Mouse (Mus musculus) MEL (cell line): Measurements from ENCODE around the gene Ano5.

Experiments
- BHLHE40 ChIP-seq: IDR thresholded peaks from 2 replicates; pipeline ENCODE4 v1.6.1; 2012; ENCODE audit warnings: low read depth, mild to moderate bottlenecking, inconsistent platforms, low read length, improper control_type of control experiment, borderline replicate concordance
- CHD1 ChIP-seq: IDR thresholded peaks from 2 replicates; pipeline ENCODE4 v1.6.1; 2012; ENCODE audit warnings: low read depth, mild to moderate bottlenecking, inconsistent platforms, low read length, improper control_type of control experiment
- CTCF ChIP-seq, 3 experiments: IDR thresholded peaks in 2 of 3; conservative IDR thresholded peaks in 1 of 3; 2 replicates each; pipeline ENCODE4 v1.5.1; 2011 to 2012; ENCODE audit warnings: low read length in 3 of 3, low read depth in 2 of 3, mild to moderate bottlenecking in 2 of 3, improper control_type of control experiment in 1 of 3, inconsistent platforms in 1 of 3, mixed read lengths in 1 of 3, moderate library complexity in 1 of 3; ENCODE audit not compliant: control insufficient read depth in 1 of 3, insufficient read depth in 1 of 3, poor library complexity in 1 of 3, severe bottlenecking in 1 of 3
- MAX ChIP-seq: IDR thresholded peaks from 2 replicates; pipeline ENCODE4 v1.6.1; 2011; ENCODE audit warnings: low read length, improper control_type of control experiment
- MYC ChIP-seq: IDR thresholded peaks from 2 replicates; pipeline ENCODE4 v1.6.1; 2011; ENCODE audit warnings: low read depth, mild to moderate bottlenecking, low read length, improper control_type of control experiment, moderate library complexity
- POLR2A ChIP-seq, 2 experiments: IDR thresholded peaks; 2 replicates each; pipeline ENCODE4 v1.6.1; 2011 to 2012; ENCODE audit warnings: low read length in 2 of 2, mild to moderate bottlenecking in 2 of 2, control low read depth in 1 of 2, improper control_type of control experiment in 1 of 2, low read depth in 1 of 2, moderate library complexity in 1 of 2; ENCODE audit not compliant: control insufficient read depth in 1 of 2, insufficient read depth in 1 of 2, poor library complexity in 1 of 2
- POLR2AphosphoS2 ChIP-seq: IDR thresholded peaks from 2 replicates; pipeline ENCODE4 v1.6.1; 2011; ENCODE audit warnings: low read length, improper control_type of control experiment
- RAD21 ChIP-seq: IDR thresholded peaks from 2 replicates; pipeline ENCODE4 v1.6.1; 2011; ENCODE audit warnings: mild to moderate bottlenecking, low read depth, low read length, improper control_type of control experiment
- USF1 ChIP-seq: IDR thresholded peaks from 2 replicates; pipeline ENCODE4 v1.6.1; 2014; ENCODE audit warnings: low read depth, mild to moderate bottlenecking, inconsistent platforms, low read length, improper control_type of control experiment, moderate library complexity

GRCm38 (mm10) chr7:51619977-51620376, 109.1 kb downstream of the Ano5 start:
- no peak for TF ChIP-seq CTCF (IDR thresholded peaks at IDR 0.05 in 2 of 3, conservative IDR thresholded peaks at IDR 0.05 in 1 of 3; ENCODE audit: control insufficient read depth in 1 of 3, insufficient read depth in 1 of 3, low read depth in 2 of 3, low read length in 3 of 3, poor library complexity in 1 of 3, severe bottlenecking in 1 of 3)
- no peak for TF ChIP-seq BHLHE40
- no peak for TF ChIP-seq MAX
- no peak for TF ChIP-seq MYC
- TF ChIP-seq CHD1 = no peak
- no peak for TF ChIP-seq POLR2A (IDR thresholded peaks at IDR 0.05; ENCODE audit: control insufficient read depth in 1 of 2, insufficient read depth in 1 of 2, low read depth in 1 of 2, low read length in 2 of 2, poor library complexity in 1 of 2)
- no peak for TF ChIP-seq USF1
- no peak for TF ChIP-seq POLR2AphosphoS2
- no peak for TF ChIP-seq RAD21
